Mouse (Mus musculus): ENCODE measurements at regions not wholly inside any gene's neighbourhood (a gene's known extent, or its start where the extent isn't known, plus 50 kb on each side); places are given as distances from the start of the nearest gene placed in this dataset.
"Not testable (repeated sequence)": the region's sequence is repeated elsewhere in the genome, so short reads cannot be mapped to it uniquely, and the experiment has no call there.

- DNase-seq (ENCODE audit: low spot score), result no peak
Observed at GRCm38 (mm10) chr3:18522562-18522961, 574.4 kb downstream of the Cypt12 start.

DNA sequence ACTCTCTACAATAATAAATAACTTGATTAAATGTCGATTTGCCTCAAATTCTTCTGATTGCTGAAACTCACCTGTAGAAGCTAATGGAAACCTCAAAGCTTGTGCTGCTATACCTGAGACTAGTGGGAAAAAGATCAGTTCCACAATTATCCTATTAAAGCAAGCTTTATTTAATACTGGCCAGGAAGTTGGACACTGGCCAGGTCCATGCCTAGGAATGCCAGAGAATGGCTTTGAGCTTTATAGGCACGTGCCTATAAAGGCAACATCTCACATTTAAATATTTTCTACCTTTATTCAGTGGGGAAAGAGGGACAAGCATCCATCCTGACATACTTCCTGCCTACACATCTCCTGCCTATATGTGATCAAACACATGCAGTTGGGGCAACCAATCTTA is 575.8 kb downstream of the Cypt12 start:
- DNase-seq (ENCODE audit: low spot score), result no peak

DNA sequence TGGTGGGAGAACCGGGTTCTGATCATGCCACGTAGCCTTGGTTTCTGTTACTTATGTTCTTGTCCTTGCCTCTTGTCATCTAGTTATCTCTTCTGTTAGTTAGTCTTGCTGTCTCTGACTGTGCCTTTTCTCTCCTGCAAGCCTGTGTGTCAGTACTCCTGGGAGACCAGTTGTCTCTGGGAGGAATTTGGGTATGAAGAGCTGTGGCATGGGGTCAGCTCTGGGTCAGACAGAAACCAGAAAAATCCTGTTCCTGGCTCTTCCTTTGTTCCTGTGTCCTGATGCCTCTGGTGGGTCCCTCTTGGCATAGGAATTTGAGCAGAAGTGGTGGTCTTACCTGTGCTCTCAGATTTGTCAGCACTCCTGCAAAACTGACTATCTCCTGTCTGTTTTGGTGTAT is 609.0 kb downstream of the Cypt12 start:
- no peak for DNase-seq (ENCODE audit: low spot score)

DNA sequence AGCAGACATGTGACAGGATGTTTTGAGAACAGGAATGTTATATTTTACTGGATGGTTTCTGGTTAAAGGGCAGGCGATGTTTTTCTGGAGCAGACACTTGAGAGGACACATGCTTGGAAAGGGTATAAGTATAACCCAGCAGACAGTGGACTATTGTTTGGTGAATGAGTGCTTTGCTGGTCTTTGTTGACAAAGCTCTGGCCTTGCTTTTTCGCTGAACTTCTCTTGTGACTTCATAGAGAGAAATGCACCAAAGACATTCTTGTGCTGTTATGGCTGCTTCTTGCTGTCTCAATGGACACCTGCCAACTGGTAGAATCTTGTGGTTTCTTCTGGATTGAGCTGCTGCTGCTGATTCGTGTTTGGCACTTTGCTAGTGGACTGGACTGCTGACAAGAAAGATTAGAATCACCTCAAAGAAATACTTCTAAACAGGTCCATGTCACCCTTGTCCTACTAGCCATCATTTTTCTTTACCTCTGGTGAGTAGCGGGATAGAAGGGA is 612.1 kb downstream of the Cypt12 start:
- no peak for DNase-seq (ENCODE audit: low spot score)

- not testable (repeated sequence) for DNase-seq (ENCODE audit: low spot score)
Observed at GRCm38 (mm10) chr3:18580911-18581626, 632.9 kb downstream of the Cypt12 start.

DNA sequence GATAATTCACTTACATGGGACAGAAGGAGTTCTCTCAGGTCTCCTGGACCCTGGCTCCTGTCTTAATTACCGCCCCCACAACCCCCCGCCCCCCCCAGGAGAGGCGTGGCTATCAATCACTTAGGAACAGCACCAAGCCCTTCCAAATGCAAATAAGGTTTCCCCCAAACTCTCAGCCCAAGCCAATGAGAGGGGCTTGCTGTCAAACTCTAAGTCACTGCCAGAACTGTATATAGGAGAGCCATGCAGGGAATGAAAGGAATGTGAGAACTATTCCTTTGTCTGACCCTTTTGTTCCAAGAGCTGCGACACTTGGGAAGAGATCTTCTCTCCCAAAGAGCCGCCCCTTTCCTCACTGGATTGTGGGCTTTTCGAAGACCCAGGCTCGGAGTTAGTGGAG is 672.4 kb downstream of the Cypt12 start:
- no peak for DNase-seq (ENCODE audit: low spot score)

GRCm38 (mm10) chr3:18623831-18624304 is 675.7 kb downstream of the Cypt12 start:
- DNase-seq (ENCODE audit: low spot score), result peak; percentile 54

- DNase-seq (ENCODE audit: low spot score), result peak; percentile 23
Observed at GRCm38 (mm10) chr3:18624381-18625145, 676.4 kb downstream of the Cypt12 start.

DNA sequence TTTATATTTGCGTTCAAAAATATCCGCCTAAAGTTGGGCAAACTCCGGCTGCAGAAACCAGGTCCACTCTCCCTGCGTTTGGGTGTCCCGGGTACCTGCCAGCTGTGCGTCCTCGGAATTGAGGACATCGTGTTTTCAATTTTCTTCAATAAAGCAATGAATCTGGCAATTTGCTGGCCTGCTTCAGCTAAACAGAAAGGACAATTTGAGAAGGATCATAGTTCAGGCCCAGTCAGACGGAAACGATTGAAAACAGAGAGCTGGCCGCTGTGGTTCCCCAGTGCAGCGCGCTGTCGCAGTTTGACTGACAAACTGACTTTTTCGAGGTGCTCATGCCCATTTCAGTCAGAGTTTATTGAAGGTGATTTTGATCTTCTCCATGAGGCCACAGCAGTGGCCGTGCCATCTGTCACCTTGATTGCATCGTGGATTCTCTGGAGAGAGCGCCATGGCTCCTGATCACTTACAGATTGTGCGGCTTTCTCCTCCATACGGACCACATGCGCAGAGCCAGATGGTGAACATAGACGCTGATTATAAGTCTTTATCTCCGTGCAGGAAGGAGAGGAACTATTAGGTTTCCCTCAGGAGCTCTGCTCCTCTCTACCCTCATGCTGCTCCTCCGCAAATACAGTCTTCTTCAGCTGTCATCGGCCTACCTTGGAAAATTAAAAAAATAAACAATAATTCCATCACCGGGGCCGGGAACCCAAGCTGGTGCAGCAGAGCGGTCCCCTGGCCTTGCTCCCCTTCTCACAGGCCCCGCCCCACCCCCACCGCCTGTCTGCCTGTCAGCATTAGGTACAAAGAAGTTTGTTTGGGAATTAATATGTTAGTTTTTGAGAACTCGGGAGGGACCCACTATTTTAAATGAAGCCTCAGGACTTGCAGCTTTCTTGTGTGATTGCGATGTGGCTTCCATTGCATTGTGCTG is 677.5 kb downstream of the Cypt12 start:
- no peak for DNase-seq (ENCODE audit: low spot score)

- DNase-seq (ENCODE audit: low spot score), result no peak
Observed at GRCm38 (mm10) chr3:18626375-18626774, 678.2 kb downstream of the Cypt12 start.

- DNase-seq (ENCODE audit: low spot score), result no peak
Observed at GRCm38 (mm10) chr3:18626820-18627219, 678.6 kb downstream of the Cypt12 start.

GRCm38 (mm10) chr3:18629233-18629632 is 681.0 kb downstream of the Cypt12 start:
- no peak for DNase-seq (ENCODE audit: low spot score)

GRCm38 (mm10) chr3:18631601-18632000 is 683.4 kb downstream of the Cypt12 start:
- no peak for DNase-seq (ENCODE audit: low spot score)

DNA sequence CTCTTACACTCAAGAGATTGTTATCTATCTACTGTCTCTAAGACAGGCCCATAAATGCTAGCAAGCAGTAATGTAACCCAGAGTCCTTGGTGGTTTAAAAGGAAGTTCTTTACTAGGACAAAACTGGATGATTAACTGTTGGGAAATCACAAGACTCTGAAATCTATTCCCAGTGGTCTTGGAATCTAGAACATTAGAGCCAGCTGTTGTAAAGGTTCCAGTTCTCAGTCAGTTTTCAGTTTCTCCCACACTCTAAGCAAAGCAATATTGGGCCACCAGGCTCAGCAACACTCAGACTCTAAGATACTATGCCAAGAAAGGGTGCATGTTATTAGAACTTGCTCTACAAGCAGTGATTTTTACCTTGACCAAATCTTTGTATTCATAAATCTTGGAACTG is 686.6 kb downstream of the Cypt12 start:
- DNase-seq (ENCODE audit: low spot score), result no peak

DNA sequence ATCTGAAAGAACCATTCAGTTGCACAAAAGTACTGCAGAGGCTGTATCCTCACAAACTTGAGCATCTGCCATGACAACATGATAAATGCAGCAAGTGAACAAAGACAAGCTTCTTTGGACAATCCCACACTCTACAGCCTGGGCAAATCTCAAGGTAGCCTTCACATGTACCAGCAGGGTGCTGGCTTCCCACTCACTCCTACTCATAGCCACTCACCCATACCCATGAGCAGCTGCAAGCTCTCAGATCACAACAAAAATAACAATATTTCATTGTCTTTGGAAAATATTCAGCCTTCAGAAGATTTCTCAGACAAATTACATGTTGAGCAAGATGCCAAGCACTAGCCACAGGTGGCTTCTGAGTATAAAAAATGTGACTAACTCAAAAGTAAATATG is 689.3 kb downstream of the Cypt12 start:
- DNase-seq (ENCODE audit: low spot score), result no peak

DNA sequence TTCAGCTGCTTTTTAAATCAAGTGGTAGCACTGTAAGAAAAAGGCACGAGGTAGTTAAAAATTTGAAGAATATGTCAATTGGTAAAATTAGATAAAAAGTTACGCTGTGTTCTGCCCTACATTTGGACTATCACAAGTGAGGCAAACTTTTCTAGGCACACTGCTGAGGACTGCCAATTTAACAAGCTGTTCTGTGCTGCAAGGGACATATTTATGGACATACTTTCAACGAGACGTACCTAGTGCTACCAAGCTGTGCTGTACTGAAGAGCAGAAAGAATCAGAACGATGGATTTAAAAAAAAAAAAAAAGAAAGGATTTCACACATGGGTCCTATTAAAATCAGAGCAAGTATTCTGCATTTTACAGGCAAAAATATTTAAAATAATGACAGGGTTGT is 692.1 kb downstream of the Cypt12 start:
- DNase-seq (ENCODE audit: low spot score), result no peak

DNA sequence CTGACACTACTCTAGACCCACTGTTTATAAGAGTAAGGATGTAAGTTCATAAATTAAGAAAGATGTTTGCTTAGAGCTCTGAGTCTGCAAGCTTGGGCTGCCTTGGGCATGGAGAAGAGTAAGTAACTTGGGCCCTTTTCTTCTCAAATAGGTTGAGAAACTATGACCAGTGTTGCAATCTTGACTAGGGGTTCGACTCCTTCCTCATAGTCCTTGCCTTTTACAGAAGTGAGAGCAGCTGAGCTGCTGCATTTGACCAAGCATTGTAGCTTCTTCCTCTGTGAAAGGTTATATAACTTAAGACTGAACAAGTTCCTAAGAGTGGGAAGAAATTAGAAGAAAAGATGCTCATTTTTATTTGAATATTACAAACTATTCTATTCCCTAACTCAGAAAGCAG is 693.5 kb downstream of the Cypt12 start:
- DNase-seq (ENCODE audit: low spot score), result no peak

GRCm38 (mm10) chr3:18643408-18644035 is 695.3 kb downstream of the Cypt12 start:
- peak; percentile 46 for DNase-seq (ENCODE audit: low spot score)

- no peak for DNase-seq (ENCODE audit: low spot score)
Observed at GRCm38 (mm10) chr3:18645481-18645880, 697.3 kb downstream of the Cypt12 start.

DNA sequence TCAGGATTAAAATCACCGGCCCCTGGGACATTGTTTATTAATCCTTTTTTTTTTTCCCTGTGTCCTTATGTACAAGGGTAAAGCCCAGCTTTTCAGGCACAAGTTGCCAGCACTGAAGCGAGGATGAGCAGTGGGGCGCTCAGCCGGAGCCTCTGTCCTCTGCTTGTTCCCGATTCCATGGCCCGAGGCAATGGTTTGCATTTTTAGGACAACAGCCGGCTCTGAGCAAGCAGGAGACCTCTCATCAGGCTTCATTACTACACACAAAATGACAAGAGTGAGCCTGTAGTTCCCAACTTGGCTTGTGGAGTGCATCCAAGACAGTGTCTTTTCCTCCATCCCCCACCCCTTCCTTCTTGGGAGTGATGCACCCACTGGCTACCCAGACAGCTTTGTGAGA is 697.7 kb downstream of the Cypt12 start:
- DNase-seq (ENCODE audit: low spot score), result no peak

DNA sequence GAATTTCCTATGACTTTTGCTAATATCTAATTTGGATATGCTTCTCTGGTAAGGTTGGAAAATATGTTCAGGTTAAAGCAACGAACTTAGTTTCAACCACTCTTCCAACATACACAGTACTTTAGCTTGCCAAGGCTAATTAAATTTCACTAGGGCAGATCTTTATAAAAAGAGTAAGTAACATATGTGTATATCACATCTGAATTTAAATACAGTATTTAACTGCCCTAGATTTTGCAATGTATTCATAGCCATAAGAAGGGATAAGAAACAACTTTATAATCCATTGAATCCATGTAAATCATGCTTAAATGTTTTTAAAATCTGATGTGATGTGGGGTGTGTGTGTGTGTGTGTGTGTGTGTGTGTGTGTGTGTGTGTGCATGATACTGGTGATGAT is 705.3 kb downstream of the Cypt12 start:
- DNase-seq (ENCODE audit: low spot score), result no peak

DNA sequence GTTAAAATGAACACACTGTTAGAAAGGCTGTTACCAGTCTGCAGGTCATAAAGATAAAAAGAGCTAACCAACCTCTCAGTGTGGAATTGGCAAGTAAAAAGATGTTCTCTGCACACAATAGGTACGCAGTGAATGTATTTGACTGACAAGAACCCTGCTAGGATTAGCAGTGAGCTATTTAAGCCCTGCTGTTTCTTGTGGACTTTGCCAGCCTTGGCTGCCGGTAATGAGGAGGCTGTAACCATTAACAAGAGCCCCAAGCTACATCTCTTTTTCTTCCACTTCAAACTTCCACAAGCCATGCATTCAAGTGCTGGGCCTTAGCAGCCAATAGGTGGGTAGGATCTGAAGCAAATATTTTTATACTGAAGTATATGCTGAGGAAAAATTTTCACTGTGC is 717.5 kb downstream of the Cypt12 start:
- DNase-seq (ENCODE audit: low spot score), result no peak

Measured in ovary, adult 18-20 months (tissue).